Mouse (Mus musculus) kidney, postnatal 0 days (tissue): ENCODE measurements at regions not wholly inside any gene's neighbourhood (a gene's known extent, or its start where the extent isn't known, plus 50 kb on each side); places are given as distances from the start of the nearest gene placed in this dataset.

Experiments
- ATAC-seq: fragments of 200-750 bp; cut with Nextera tagmentation; replicated peaks from 2 replicates; pipeline ENCODE4 v1.8.0; 2017; ENCODE audit warnings: low read depth, moderate number of reproducible peaks, moderate TSS enrichment, moderate library complexity; ENCODE audit not compliant: low FRiP score
- DNase-seq: peaks from one replicate; pipeline ENCODE4 v3.0.0-alpha.2; 2016; ENCODE audit warnings: low spot score
- H3K27ac ChIP-seq: fragments of 300-500 bp; sonication (generic); 2 replicates; pipeline ENCODE4 v1.5.1; 2014; ENCODE audit warnings: mild to moderate bottlenecking
- H3K27me3 ChIP-seq: fragments of 300-500 bp; sonication (generic); 2 replicates; pipeline ENCODE4 v1.6.1; 2014; ENCODE audit warnings: low read length, mixed read lengths; ENCODE audit not compliant: insufficient read depth
- H3K36me3 ChIP-seq: fragments of 300-500 bp; sonication (generic); 2 replicates; pipeline ENCODE4 v1.6.1; 2014; ENCODE audit warnings: low read length, mixed read lengths; ENCODE audit not compliant: insufficient read depth
- H3K4me1 ChIP-seq: fragments of 300-500 bp; sonication (generic); replicated peaks from 2 replicates; pipeline ENCODE4 v1.6.1; 2014; ENCODE audit warnings: antibody characterized with exemption, low read length, mixed read lengths; ENCODE audit not compliant: insufficient read depth
- H3K4me2 ChIP-seq: fragments of 300-500 bp; sonication (generic); 2 replicates; pipeline ENCODE4 v1.6.1; 2014; ENCODE audit warnings: mild to moderate bottlenecking, low read length, moderate library complexity, mixed read lengths
- H3K4me3 ChIP-seq: fragments of 300-500 bp; sonication (generic); replicated peaks from 2 replicates; pipeline ENCODE4 v1.5.1; 2014; ENCODE audit warnings: low read depth, low read length
- H3K9ac ChIP-seq: fragments of 300-500 bp; sonication (generic); 2 replicates; pipeline ENCODE4 v1.6.1; 2014; ENCODE audit warnings: low read depth, low read length
- H3K9me3 ChIP-seq: fragments of 300-500 bp; sonication (generic); replicated peaks from 2 replicates; pipeline ENCODE4 v1.6.1; 2016; ENCODE audit warnings: low read length, inconsistent platforms, mixed read lengths
- CTCF ChIP-seq: IDR thresholded peaks from 2 replicates; pipeline ENCODE4 v1.5.1; 2016; ENCODE audit warnings: antibody characterized with exemption, low read depth, mild to moderate bottlenecking, moderate library complexity
- WGBS: fragments of 180-500 bp; shearing (Covaris S2); extraction: QIAGEN DNeasy Blood & Tissue Kit; methylation state at CpG from one replicate; pipeline ENCODE4 v1.1.7; 2014; 5-methylcytosine and 5-hydroxymethylcytosine counted together

GRCm38 (mm10) chr13:115178175-115178917 lies 76.6 kb upstream of the Itga1 start:
- no peaks in the 10 kb centered on the region for H3K4me1 ChIP-seq
- H3K27ac ChIP-seq, result no peak overlapping the region
- DNase-seq (no peak), ATAC-seq (no peak)
- H3K27me3 ChIP-seq, result no peaks in the 10 kb centered on the region
- H3K36me3 ChIP-seq, result no peaks in the 10 kb centered on the region
- no peaks in the 10 kb centered on the region for H3K9me3 ChIP-seq
- no peak for TF ChIP-seq CTCF
- H3K4me2 ChIP-seq, result no peak overlapping the region
- 83% methylated on average over 7 of the region's 7 CpGs for WGBS
- H3K9ac ChIP-seq, result no peak overlapping the region
- no peak overlapping the region for H3K4me3 ChIP-seq

- no peak overlapping the region for H3K4me3 ChIP-seq
- no peak overlapping the region for H3K9ac ChIP-seq
- no peaks in the 10 kb centered on the region for H3K4me1 ChIP-seq
- DNase-seq, result peak; percentile 40
- no peak overlapping the region for H3K27ac ChIP-seq
- no peaks in the 10 kb centered on the region for H3K9me3 ChIP-seq
- ATAC-seq, result no peak
- 45% methylated on average over 7 of the region's 7 CpGs for WGBS
- H3K36me3 ChIP-seq, result no peaks in the 10 kb centered on the region
- no peak for TF ChIP-seq CTCF
- no peak overlapping the region for H3K4me2 ChIP-seq
- no peaks in the 10 kb centered on the region for H3K27me3 ChIP-seq
These were observed 69.7 kb upstream of the Itga1 start for GRCm38 (mm10) chr13:115171347-115172062.

DNA sequence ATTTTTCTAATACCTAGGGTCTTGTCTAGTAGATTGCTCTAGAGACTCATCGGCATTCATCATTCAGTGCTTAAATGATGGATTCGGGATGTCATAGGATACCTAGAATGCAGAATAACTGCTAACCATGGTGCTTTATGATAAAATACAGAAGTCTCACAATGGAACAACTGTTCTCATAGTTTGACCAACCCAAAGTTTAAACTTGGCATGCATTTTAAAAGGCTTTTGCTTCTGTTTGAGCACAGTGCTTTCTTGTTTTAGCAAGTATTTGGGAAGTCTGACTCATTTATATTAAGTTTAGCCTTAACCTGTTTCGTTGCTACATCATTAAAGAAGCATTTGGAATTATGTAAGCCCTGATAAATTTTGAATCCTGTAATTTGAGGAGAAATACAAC lies 64.2 kb upstream of the Itga1 start:
- Histone ChIP-seq H3K9me3 (no peaks in the 10 kb centered on the region), H3K4me1 (no peaks in the 10 kb centered on the region), H3K27ac (no peak overlapping the region), H3K4me2 (no peak overlapping the region), H3K36me3 (no peaks in the 10 kb centered on the region), H3K9ac (no peak overlapping the region), H3K4me3 (no peak overlapping the region), H3K27me3 (no peaks in the 10 kb centered on the region)
- no peak for TF ChIP-seq CTCF
- ATAC-seq (no peak), DNase-seq (no peak)
- 91% methylated on average over 3 of the region's 3 CpGs for WGBS

GRCm38 (mm10) chr13:115162689-115163413 lies 61.1 kb upstream of the Itga1 start:
- 78% methylated on average over 4 of the region's 4 CpGs for WGBS
- no peak overlapping the region for H3K4me2 ChIP-seq

GRCm38 (mm10) chr13:115159386-115159785 lies 57.6 kb upstream of the Itga1 start:
- H3K9me3 ChIP-seq, result no peaks in the 10 kb centered on the region
- H3K27ac ChIP-seq, result no peak overlapping the region
- H3K4me1 ChIP-seq, result no peaks in the 10 kb centered on the region
- TF ChIP-seq CTCF, result no peak
- H3K4me2 ChIP-seq, result no peak overlapping the region
- no peak overlapping the region for H3K4me3 ChIP-seq
- no peak overlapping the region for H3K9ac ChIP-seq
- H3K27me3 ChIP-seq, result no peaks in the 10 kb centered on the region
- ATAC-seq (no peak), DNase-seq (no peak)
- H3K36me3 ChIP-seq, result no peaks in the 10 kb centered on the region
- 66% methylated on average over 4 of the region's 4 CpGs for WGBS

More at GRCm38 (mm10) chr13:115162689-115163413, 61.1 kb upstream of the Itga1 start:
- Histone ChIP-seq H3K36me3 (no peaks in the 10 kb centered on the region), H3K9me3 (no peaks in the 10 kb centered on the region), H3K27me3 (no peaks in the 10 kb centered on the region), H3K9ac (no peak overlapping the region), H3K4me1 (no peaks in the 10 kb centered on the region), H3K27ac (no peak overlapping the region), H3K4me3 (no peak overlapping the region)
- no peak for TF ChIP-seq CTCF
- DNase-seq, result no peak
- no peak for ATAC-seq
